Mouse (Mus musculus) embryonic facial prominence, embryonic 14.5 days (tissue): ENCODE results near the gene Kars. TPM values are rescaled to one million over a fixed set of nuclear protein-coding genes. Genes with fewer than 3 reads are reported as not detected.

Experiments used
- ATAC-seq: fragments of 200-750 bp; cut with Nextera tagmentation; 2 replicates; pipeline ENCODE4 v1.8.0; 2017; ENCODE audit warnings: low read depth, moderate number of reproducible peaks, moderate TSS enrichment
- DNase-seq: peaks from one replicate; pipeline ENCODE4 v3.0.0-alpha.2; 2015; ENCODE audit warnings: low spot score
- H3K27ac ChIP-seq: fragments of 300-500 bp; sonication (generic); replicated peaks from 2 replicates; pipeline ENCODE4 v1.5.1; 2014; ENCODE audit warnings: low read depth, mild to moderate bottlenecking, low read length, moderate library complexity
- H3K27me3 ChIP-seq: fragments of 300-500 bp; sonication (generic); replicated peaks from 2 replicates; pipeline ENCODE4 v1.6.1; 2014; ENCODE audit warnings: low read length; ENCODE audit not compliant: control insufficient read depth, insufficient read depth
- H3K36me3 ChIP-seq: fragments of 300-500 bp; sonication (generic); 2 replicates; pipeline ENCODE4 v1.6.1; 2014; ENCODE audit warnings: low read length, mixed read lengths; ENCODE audit not compliant: control insufficient read depth, insufficient read depth
- H3K4me1 ChIP-seq: fragments of 300-500 bp; sonication (generic); 2 replicates; pipeline ENCODE4 v1.6.1; 2014; ENCODE audit warnings: antibody characterized with exemption, low read length; ENCODE audit not compliant: control insufficient read depth, insufficient read depth
- H3K4me2 ChIP-seq: fragments of 300-500 bp; sonication (generic); 2 replicates; pipeline ENCODE4 v1.6.1; 2014; ENCODE audit warnings: low read depth, mild to moderate bottlenecking, low read length, moderate library complexity, mixed read lengths
- H3K4me3 ChIP-seq: fragments of 300-500 bp; sonication (generic); 2 replicates; pipeline ENCODE4 v1.5.1; 2014; ENCODE audit warnings: low read depth, mild to moderate bottlenecking, low read length
- H3K9ac ChIP-seq: fragments of 300-500 bp; sonication (generic); 2 replicates; pipeline ENCODE4 v1.6.1; 2014; ENCODE audit warnings: low read depth, mild to moderate bottlenecking, low read length, moderate library complexity, mixed read lengths
- H3K9me3 ChIP-seq: fragments of 300-500 bp; sonication (generic); 2 replicates; pipeline ENCODE4 v1.6.1; 2016; ENCODE audit warnings: low read length; ENCODE audit not compliant: control insufficient read depth
- WGBS: fragments of 180-500 bp; shearing (Covaris S2); extraction: QIAGEN DNeasy Blood & Tissue Kit; methylation state at CpG from one replicate; pipeline ENCODE4 v1.1.7; 2014; 5-methylcytosine and 5-hydroxymethylcytosine counted together
- polyA plus RNA-seq: library from polyadenylated mRNA; unstranded; fragments of >200 nt; fragmentation: Nextera tagmentation; extraction: Ambion mirVana; gene quantifications from 2 replicates; pipeline ENCODE4 v1.2.1, GENCODE M21; 2014

The Kars gene
- polyA plus RNA-seq, 1 experiment from 2014 or later, result 192 TPM

DNA sequence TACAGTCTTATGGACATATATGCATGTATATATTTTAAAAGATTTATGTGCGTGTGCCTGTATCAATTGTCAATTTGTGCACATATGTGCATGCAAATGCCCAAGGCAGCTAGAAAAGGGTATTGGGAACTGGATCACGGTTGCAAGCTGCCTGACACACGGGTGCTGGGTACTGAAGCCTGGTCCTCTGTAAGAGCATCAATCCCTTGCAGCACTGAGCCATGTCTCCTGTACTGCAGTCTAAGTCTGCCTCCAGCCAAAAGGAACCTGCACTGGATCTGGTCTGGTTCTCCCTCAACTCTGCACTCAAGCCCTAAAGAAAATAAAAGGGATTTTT is 18.5 kb downstream of the Kars start:
- peaks cover 64% of the 10 kb centered on the region for H3K36me3 ChIP-seq
- 0 out of 2 replicates have a peak overlapping the region, but pooled peaks have one; percentile 65 for H3K4me2 ChIP-seq
- ATAC-seq (no peak), DNase-seq (no peak)
- H3K9me3 ChIP-seq, result no peaks in the 10 kb centered on the region
- H3K27ac ChIP-seq, result no peak overlapping the region
- H3K9ac ChIP-seq, result no peak overlapping the region
- no peak overlapping the region; the same call in 1 of the 2 replicates for H3K4me3 ChIP-seq
- no peaks in the 10 kb centered on the region for H3K27me3 ChIP-seq
- 76% methylated on average over 3 of the region's 3 CpGs for WGBS
- H3K4me1 ChIP-seq, result no peaks in the 10 kb centered on the region

DNA sequence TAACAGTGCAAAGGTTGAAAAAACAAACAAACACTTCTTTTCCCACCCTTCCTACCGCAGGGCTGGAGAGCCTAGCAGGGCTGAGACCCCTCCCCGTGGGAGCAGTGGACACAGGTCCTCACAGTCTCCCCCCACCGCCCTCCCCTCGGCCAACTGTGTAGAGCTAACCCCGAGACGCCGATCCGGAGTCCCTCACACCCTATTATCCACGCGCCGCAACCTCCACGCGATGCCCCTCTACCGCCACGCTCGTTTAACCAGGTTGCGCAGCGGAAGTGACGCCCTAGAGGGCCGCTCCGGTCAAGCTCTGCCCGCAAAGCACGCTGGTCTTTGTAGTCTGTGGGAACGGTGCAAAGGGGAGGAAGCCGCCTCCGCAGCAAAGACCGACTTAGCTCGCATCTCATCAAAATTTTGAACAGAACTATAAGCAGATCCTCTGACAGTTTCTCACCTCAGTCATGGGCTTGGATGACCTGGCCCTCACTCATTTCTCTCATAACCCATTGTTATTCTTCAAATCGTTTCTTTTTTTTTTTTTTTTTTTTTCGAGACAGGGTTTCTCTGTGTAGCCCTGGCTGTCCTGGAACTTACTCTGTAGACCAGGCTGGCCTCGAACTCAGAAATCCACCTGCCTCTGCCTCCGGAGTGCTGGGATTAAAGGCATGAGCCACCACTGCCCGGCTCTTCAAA is 19.0 kb downstream of the Kars start, which contains the start of gene Adat1:
Adat1 (minus strand) TSS at position 290 of the 690 bp plus-strand sequence.
- peaks cover 64% of the 10 kb centered on the region for H3K36me3 ChIP-seq
- peak; percentile 96 for DNase-seq
- whole genome bisulfite sequencing, result 4% methylated on average over 32 of the region's 33 CpGs
- H3K4me2 ChIP-seq, result peak within 1 kb of the TSS; percentile 65
- 0 out of 2 replicates have a peak within 1 kb of the TSS, but pooled peaks have one; percentile 11 for H3K27ac ChIP-seq
- ATAC-seq, result peak; percentile 97
- no peaks in the 10 kb centered on the region for H3K9me3 ChIP-seq
- H3K4me3 ChIP-seq, result peak within 1 kb of the TSS; percentile 76
- H3K4me1 ChIP-seq, result no peaks in the 10 kb centered on the region
- no peaks in the 10 kb centered on the region for H3K27me3 ChIP-seq
- peak within 1 kb of the TSS; percentile 87 for H3K9ac ChIP-seq

- Histone ChIP-seq H3K4me2 (peak overlapping the region; percentile 65), H3K4me1 (no peaks in the 10 kb centered on the region), H3K4me3 (peak overlapping the region; percentile 76), H3K9me3 (no peaks in the 10 kb centered on the region), H3K27ac (no peak overlapping the region), H3K27me3 (no peaks in the 10 kb centered on the region), H3K36me3 (peaks cover 60% of the 10 kb centered on the region), H3K9ac (peak overlapping the region; percentile 87; the same call in 1 of the 2 replicates)
- DNase-seq (no peak), ATAC-seq (no peak)
- 56% methylated on average over 8 of the region's 8 CpGs for WGBS
These were observed 19.8 kb downstream of the Kars start for GRCm38 (mm10) chr8:111991278-111991677.

DNA sequence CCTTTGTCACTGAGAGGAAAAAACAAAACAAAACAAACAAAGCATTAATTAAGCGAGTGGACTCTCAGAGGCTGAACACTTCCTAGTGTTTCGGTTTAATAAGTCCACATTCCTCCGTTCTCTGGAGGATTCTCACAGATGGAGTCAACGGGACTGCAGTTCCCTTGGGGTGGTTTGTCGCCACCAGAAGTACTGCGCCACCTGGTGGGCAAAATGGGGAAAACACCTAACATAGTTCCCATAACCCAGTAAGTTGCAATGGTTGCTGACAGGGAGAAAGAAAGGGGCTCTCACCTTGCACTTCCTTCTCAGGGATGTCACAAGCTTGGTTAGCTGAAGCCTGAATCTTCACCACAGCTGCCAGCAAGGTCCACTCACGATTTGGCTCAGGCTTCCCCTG is 21.2 kb downstream of the Kars start:
- DNase-seq, result peak; percentile 86
- ATAC-seq, result no peak; the same call in 1 of the 2 replicates
- Histone ChIP-seq H3K27ac (no peak overlapping the region), H3K9me3 (no peaks in the 10 kb centered on the region), H3K9ac (no peak overlapping the region), H3K4me3 (no peak overlapping the region), H3K4me2 (no peak overlapping the region), H3K27me3 (no peaks in the 10 kb centered on the region), H3K4me1 (no peaks in the 10 kb centered on the region), H3K36me3 (peaks cover 54% of the 10 kb centered on the region)
- WGBS, result 9% methylated on average over 7 of the region's 7 CpGs

DNA sequence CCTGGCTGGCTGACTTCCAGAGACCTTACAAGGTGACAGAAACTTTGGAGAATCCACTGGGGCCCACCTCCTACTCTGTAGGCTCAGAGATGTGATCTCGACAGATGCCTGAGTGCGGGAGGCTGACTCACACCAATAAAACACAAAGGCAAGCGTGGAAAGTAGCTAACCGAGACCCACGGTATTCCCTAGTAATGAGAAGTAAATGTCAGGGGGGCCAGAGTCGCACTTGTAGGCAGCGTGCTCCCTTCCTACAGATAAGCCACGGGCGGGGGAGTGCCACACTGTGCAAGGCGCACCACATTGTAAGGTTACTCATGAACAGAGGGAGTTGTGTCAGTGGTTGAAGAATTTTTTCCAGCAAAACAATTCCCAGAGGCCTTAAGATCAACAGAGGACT is 26.6 kb downstream of the Kars start:
- WGBS, result 76% methylated on average over 10 of the region's 10 CpGs
- no peak overlapping the region for H3K27ac ChIP-seq
- H3K4me3 ChIP-seq, result no peak overlapping the region
- H3K9me3 ChIP-seq, result no peaks in the 10 kb centered on the region
- ATAC-seq, result no peak
- no peak for DNase-seq
- no peak overlapping the region for H3K4me2 ChIP-seq
- H3K4me1 ChIP-seq, result no peaks in the 10 kb centered on the region
- H3K9ac ChIP-seq, result no peak overlapping the region
- H3K27me3 ChIP-seq, result no peaks in the 10 kb centered on the region
- peaks cover 56% of the 10 kb centered on the region for H3K36me3 ChIP-seq

DNA sequence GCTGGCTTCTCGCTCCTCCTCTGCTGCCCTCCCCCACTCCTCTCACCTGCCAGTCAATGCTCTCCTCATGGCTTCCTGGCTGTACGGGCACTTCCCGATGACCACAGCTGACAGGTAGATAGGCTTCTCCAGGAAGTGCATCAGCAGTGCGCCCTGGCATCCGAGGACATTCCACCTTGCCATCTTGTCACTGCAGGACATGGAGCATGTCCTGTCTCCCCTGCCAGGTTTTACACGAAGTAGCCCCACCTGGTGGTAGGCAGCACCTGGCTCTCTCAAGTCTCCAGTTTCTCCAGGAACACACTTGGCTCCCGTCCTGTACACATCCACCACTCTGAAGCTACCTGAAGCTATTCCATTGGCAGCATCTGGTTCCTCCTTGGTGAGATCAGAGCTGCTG is 29.0 kb downstream of the Kars start:
- ATAC-seq (0 out of 2 replicates have a peak, but pooled peaks have one; percentile 18), DNase-seq (no peak)
- no peak overlapping the region for H3K4me2 ChIP-seq
- H3K9ac ChIP-seq, result no peak overlapping the region
- H3K27me3 ChIP-seq, result no peaks in the 10 kb centered on the region
- H3K27ac ChIP-seq, result no peak overlapping the region
- no peaks in the 10 kb centered on the region for H3K4me1 ChIP-seq
- peaks cover 43% of the 10 kb centered on the region for H3K36me3 ChIP-seq
- H3K4me3 ChIP-seq, result no peak overlapping the region
- H3K9me3 ChIP-seq, result no peaks in the 10 kb centered on the region
- 75% methylated on average over 7 of the region's 7 CpGs for WGBS

- Histone ChIP-seq H3K27ac (no peak overlapping the region), H3K36me3 (peaks cover 46% of the 10 kb centered on the region), H3K9ac (no peak overlapping the region), H3K4me2 (no peak overlapping the region), H3K9me3 (no peaks in the 10 kb centered on the region), H3K27me3 (no peaks in the 10 kb centered on the region), H3K4me3 (no peak overlapping the region), H3K4me1 (no peaks in the 10 kb centered on the region)
- no peak for DNase-seq
- ATAC-seq, result no peak
- 76% methylated on average over 10 of the region's 10 CpGs for WGBS
These were observed 33.0 kb downstream of the Kars start for GRCm38 (mm10) chr8:111978147-111978546.

DNA sequence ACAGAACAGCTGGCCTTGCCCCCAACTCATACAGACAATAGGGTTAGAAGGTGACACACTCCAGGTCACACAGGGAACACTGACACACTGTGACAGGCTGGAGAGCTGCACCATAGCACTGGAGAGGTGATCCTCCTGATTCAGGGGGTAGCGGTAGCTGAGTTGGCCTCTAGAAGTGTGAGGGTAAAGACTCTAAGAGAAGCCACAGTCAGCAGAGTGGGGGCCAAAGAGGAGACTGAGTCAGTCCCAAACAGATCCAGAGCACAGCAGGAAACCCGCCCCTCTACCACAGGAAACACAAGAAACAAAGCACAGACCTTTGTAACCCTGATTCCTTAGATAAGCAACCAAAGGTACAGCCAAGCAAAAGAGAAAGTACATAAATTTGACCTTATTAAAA is 34.8 kb downstream of the Kars start:
- Histone ChIP-seq H3K4me1 (no peaks in the 10 kb centered on the region), H3K27me3 (no peaks in the 10 kb centered on the region), H3K9ac (no peak overlapping the region), H3K9me3 (no peaks in the 10 kb centered on the region), H3K36me3 (peaks cover 55% of the 10 kb centered on the region), H3K27ac (no peak overlapping the region), H3K4me2 (no peak overlapping the region), H3K4me3 (no peak overlapping the region)
- ATAC-seq, result no peak
- DNase-seq, result no peak
- 88% methylated on average over 2 of the region's 2 CpGs for WGBS

DNA sequence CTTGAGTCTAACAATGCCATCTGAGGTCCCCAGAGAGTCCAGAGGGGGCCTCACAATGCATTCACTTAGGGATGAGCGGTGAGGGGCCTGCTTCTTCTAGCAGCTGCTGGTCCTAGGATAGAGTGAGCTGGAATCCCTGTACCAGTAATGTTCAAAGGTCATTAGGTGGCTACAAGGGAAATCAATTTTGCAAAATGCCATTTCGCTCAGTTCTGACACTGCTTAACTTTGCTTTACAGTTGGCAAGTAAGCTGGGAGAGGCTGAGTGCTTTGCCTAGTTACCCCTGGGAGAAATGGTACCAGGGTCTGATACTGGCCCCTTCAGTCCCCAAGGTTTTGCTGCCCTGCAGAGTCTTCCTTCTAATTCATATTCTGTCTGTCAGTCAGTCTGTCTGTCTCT is 35.4 kb downstream of the Kars start:
- ATAC-seq (no peak), DNase-seq (no peak)
- no peak overlapping the region for H3K4me2 ChIP-seq
- WGBS, result 92% methylated on average over 2 of the region's 2 CpGs
- no peak overlapping the region for H3K9ac ChIP-seq
- no peak overlapping the region for H3K27ac ChIP-seq
- H3K9me3 ChIP-seq, result no peaks in the 10 kb centered on the region
- H3K36me3 ChIP-seq, result peaks cover 54% of the 10 kb centered on the region
- no peak overlapping the region for H3K4me3 ChIP-seq
- no peaks in the 10 kb centered on the region for H3K27me3 ChIP-seq
- no peaks in the 10 kb centered on the region for H3K4me1 ChIP-seq
